Mouse (Mus musculus): ENCODE results near the gene Galnt17. TPM values are rescaled to one million over a fixed set of nuclear protein-coding genes. Genes with fewer than 3 reads are reported as not detected.

The Galnt17 gene
- polyA plus RNA-seq, 1 experiment from 2014 or later, result 1.5 TPM

- no peak for DNase-seq (ENCODE audit: low spot score)
- Histone ChIP-seq H3K4me3 (ENCODE audit: low read depth, low read length) (no peak overlapping the region), H3K9me3 (ENCODE audit: control insufficient read depth, low read length) (no peaks in the 10 kb centered on the region), H3K27me3 (ENCODE audit: control insufficient read depth, insufficient read depth, low read length) (no peaks in the 10 kb centered on the region), H3K4me1 (ENCODE audit: control insufficient read depth, insufficient read depth, low read length) (no peaks in the 10 kb centered on the region), H3K4me2 (ENCODE audit: low read depth) (no peak overlapping the region), H3K27ac (ENCODE audit: low read depth, low read length) (no peak overlapping the region), H3K9ac (ENCODE audit: low read length) (no peak overlapping the region), H3K36me3 (ENCODE audit: control insufficient read depth, insufficient read depth, low read length) (no peaks in the 10 kb centered on the region)
- no peak for ATAC-seq (ENCODE audit: insufficient read depth, low FRiP score, low TSS enrichment)
- WGBS, result 85% methylated on average over 11 of the region's 11 CpGs
These were observed 77.2 kb downstream of the Galnt17 start for GRCm38 (mm10) chr5:131231060-131231459.

GRCm38 (mm10) chr5:131229744-131230143 is 78.6 kb downstream of the Galnt17 start:
- ATAC-seq (ENCODE audit: insufficient read depth, low FRiP score, low TSS enrichment) (no peak), DNase-seq (ENCODE audit: low spot score) (no peak)
- Histone ChIP-seq H3K27ac (ENCODE audit: low read depth, low read length) (no peak overlapping the region), H3K4me3 (ENCODE audit: low read depth, low read length) (no peak overlapping the region), H3K4me1 (ENCODE audit: control insufficient read depth, insufficient read depth, low read length) (no peaks in the 10 kb centered on the region), H3K27me3 (ENCODE audit: control insufficient read depth, insufficient read depth, low read length) (no peaks in the 10 kb centered on the region), H3K9ac (ENCODE audit: low read length) (no peak overlapping the region), H3K4me2 (ENCODE audit: low read depth) (no peak overlapping the region), H3K36me3 (ENCODE audit: control insufficient read depth, insufficient read depth, low read length) (no peaks in the 10 kb centered on the region), H3K9me3 (ENCODE audit: control insufficient read depth, low read length) (no peaks in the 10 kb centered on the region)
- 87% methylated on average over 10 of the region's 10 CpGs for WGBS

DNA sequence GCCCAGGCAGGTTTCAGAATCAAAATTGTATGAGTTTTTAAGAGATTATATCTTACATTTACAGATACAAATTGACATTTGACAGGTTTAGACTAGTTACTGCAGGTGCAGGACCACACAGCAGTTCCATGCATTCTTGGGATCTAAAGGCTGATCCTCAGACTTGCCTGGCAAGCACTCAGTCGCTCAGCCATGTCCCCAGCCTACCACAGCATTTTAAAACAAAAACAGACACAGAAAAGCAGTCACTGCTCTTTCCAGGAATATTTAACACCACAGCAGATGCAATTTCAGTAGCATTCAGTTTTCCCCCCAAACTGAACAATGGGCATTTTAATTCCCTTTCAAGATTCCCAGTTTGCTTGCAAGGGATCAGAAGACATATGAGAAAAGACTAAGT is 84.9 kb downstream of the Galnt17 start:
- no peaks in the 10 kb centered on the region for H3K27me3 ChIP-seq (ENCODE audit: control insufficient read depth, insufficient read depth, low read length)
- WGBS, result 72% methylated on average over 1 of the region's 1 CpGs
- no peaks in the 10 kb centered on the region for H3K9me3 ChIP-seq (ENCODE audit: control insufficient read depth, low read length)
- DNase-seq (ENCODE audit: low spot score), result no peak
- no peaks in the 10 kb centered on the region for H3K36me3 ChIP-seq (ENCODE audit: control insufficient read depth, insufficient read depth, low read length)
- no peak for ATAC-seq (ENCODE audit: insufficient read depth, low FRiP score, low TSS enrichment)
- H3K9ac ChIP-seq (ENCODE audit: low read length), result no peak overlapping the region
- no peaks in the 10 kb centered on the region for H3K4me1 ChIP-seq (ENCODE audit: control insufficient read depth, insufficient read depth, low read length)
- H3K4me3 ChIP-seq (ENCODE audit: low read depth, low read length), result no peak overlapping the region
- H3K4me2 ChIP-seq (ENCODE audit: low read depth), result no peak overlapping the region
- H3K27ac ChIP-seq (ENCODE audit: low read depth, low read length), result no peak overlapping the region

- DNase-seq (ENCODE audit: low spot score) (no peak), ATAC-seq (ENCODE audit: insufficient read depth, low FRiP score, low TSS enrichment) (no peak)
- H3K36me3 ChIP-seq (ENCODE audit: control insufficient read depth, insufficient read depth, low read length), result no peaks in the 10 kb centered on the region
- no peak overlapping the region for H3K27ac ChIP-seq (ENCODE audit: low read depth, low read length)
- no peak overlapping the region for H3K4me2 ChIP-seq (ENCODE audit: low read depth)
- no peaks in the 10 kb centered on the region for H3K4me1 ChIP-seq (ENCODE audit: control insufficient read depth, insufficient read depth, low read length)
- no peak overlapping the region for H3K4me3 ChIP-seq (ENCODE audit: low read depth, low read length)
- no peaks in the 10 kb centered on the region for H3K27me3 ChIP-seq (ENCODE audit: control insufficient read depth, insufficient read depth, low read length)
- no peak overlapping the region for H3K9ac ChIP-seq (ENCODE audit: low read length)
- H3K9me3 ChIP-seq (ENCODE audit: control insufficient read depth, low read length), result no peaks in the 10 kb centered on the region
- 92% methylated on average over 10 of the region's 10 CpGs for WGBS
These were observed 85.6 kb downstream of the Galnt17 start for GRCm38 (mm10) chr5:131222498-131223244.

- WGBS, result 80% methylated on average over 3 of the region's 3 CpGs
- no peaks in the 10 kb centered on the region for H3K36me3 ChIP-seq (ENCODE audit: control insufficient read depth, insufficient read depth, low read length)
- no peak overlapping the region for H3K9ac ChIP-seq (ENCODE audit: low read length)
- no peak overlapping the region for H3K27ac ChIP-seq (ENCODE audit: low read depth, low read length)
- no peak for DNase-seq (ENCODE audit: low spot score)
- no peaks in the 10 kb centered on the region for H3K9me3 ChIP-seq (ENCODE audit: control insufficient read depth, low read length)
- no peak overlapping the region for H3K4me3 ChIP-seq (ENCODE audit: low read depth, low read length)
- ATAC-seq (ENCODE audit: insufficient read depth, low FRiP score, low TSS enrichment), result no peak
- no peaks in the 10 kb centered on the region for H3K27me3 ChIP-seq (ENCODE audit: control insufficient read depth, insufficient read depth, low read length)
- no peaks in the 10 kb centered on the region for H3K4me1 ChIP-seq (ENCODE audit: control insufficient read depth, insufficient read depth, low read length)
- no peak overlapping the region for H3K4me2 ChIP-seq (ENCODE audit: low read depth)
These were observed 90.1 kb downstream of the Galnt17 start for GRCm38 (mm10) chr5:131218221-131218620.

GRCm38 (mm10) chr5:131211618-131212017 is 96.7 kb downstream of the Galnt17 start:
- H3K27ac ChIP-seq (ENCODE audit: low read depth, low read length), result no peak overlapping the region
- H3K9me3 ChIP-seq (ENCODE audit: control insufficient read depth, low read length), result no peaks in the 10 kb centered on the region
- H3K4me3 ChIP-seq (ENCODE audit: low read depth, low read length), result no peak overlapping the region
- ATAC-seq (ENCODE audit: insufficient read depth, low FRiP score, low TSS enrichment) (no peak), DNase-seq (ENCODE audit: low spot score) (no peak)
- H3K4me1 ChIP-seq (ENCODE audit: control insufficient read depth, insufficient read depth, low read length), result no peaks in the 10 kb centered on the region
- no peaks in the 10 kb centered on the region for H3K36me3 ChIP-seq (ENCODE audit: control insufficient read depth, insufficient read depth, low read length)
- no peaks in the 10 kb centered on the region for H3K27me3 ChIP-seq (ENCODE audit: control insufficient read depth, insufficient read depth, low read length)
- H3K4me2 ChIP-seq (ENCODE audit: low read depth), result no peak overlapping the region
- 68% methylated on average over 3 of the region's 3 CpGs for WGBS
- H3K9ac ChIP-seq (ENCODE audit: low read length), result no peak overlapping the region

DNA sequence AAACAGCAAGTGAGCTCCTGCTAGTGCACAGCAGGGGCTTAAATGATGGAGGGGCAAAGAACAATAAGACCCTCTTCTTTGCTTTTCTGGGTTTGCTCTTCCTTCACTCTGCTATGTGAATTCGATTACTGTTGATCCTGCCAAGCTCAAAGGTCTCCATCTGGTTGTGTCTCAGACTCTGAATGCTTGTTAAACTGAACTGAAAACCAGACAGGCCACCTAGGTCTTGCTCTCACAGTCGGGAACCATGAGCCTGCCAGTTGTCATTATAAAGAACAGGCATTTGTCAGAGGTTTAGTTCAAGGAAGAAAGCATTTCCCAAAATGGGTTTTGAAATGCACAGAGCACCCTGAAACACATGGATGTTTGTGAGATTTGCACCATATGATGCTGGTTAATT is 107.2 kb downstream of the Galnt17 start:
- Histone ChIP-seq H3K4me3 (ENCODE audit: low read depth, low read length) (no peak overlapping the region), H3K36me3 (ENCODE audit: control insufficient read depth, insufficient read depth, low read length) (no peaks in the 10 kb centered on the region), H3K27ac (ENCODE audit: low read depth, low read length) (no peak overlapping the region), H3K4me1 (ENCODE audit: control insufficient read depth, insufficient read depth, low read length) (no peaks in the 10 kb centered on the region), H3K9me3 (ENCODE audit: control insufficient read depth, low read length) (no peaks in the 10 kb centered on the region), H3K9ac (ENCODE audit: low read length) (no peak overlapping the region), H3K27me3 (ENCODE audit: control insufficient read depth, insufficient read depth, low read length) (no peaks in the 10 kb centered on the region), H3K4me2 (ENCODE audit: low read depth) (no peak overlapping the region)
- ATAC-seq (ENCODE audit: insufficient read depth, low FRiP score, low TSS enrichment) (no peak), DNase-seq (ENCODE audit: low spot score) (no peak)
- WGBS, result 63% methylated on average over 2 of the region's 2 CpGs

DNA sequence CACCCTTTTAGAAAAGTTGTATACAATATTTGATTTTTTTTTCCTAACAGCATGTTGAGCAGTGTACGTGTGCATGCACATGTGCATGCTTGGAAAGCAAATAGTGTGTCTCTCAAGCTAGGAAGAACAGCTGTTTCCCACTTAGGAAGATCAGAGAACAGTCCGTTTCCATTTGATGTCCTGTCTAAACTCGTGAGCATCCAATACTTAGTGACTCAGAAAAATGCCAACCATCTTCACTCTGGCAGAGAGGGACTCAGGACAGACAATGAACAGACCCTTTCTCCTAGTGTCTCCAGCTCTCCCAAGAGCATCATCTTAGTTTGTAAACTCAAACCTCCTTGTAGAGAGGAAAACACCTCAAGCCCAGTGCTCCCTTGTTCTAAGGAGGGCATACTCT is 116.0 kb downstream of the Galnt17 start:
- ATAC-seq (ENCODE audit: insufficient read depth, low FRiP score, low TSS enrichment) (no peak), DNase-seq (ENCODE audit: low spot score) (no peak)
- no peaks in the 10 kb centered on the region for H3K36me3 ChIP-seq (ENCODE audit: control insufficient read depth, insufficient read depth, low read length)
- H3K27me3 ChIP-seq (ENCODE audit: control insufficient read depth, insufficient read depth, low read length), result no peaks in the 10 kb centered on the region
- no peak overlapping the region for H3K9ac ChIP-seq (ENCODE audit: low read length)
- H3K4me1 ChIP-seq (ENCODE audit: control insufficient read depth, insufficient read depth, low read length), result no peaks in the 10 kb centered on the region
- no peak overlapping the region for H3K4me3 ChIP-seq (ENCODE audit: low read depth, low read length)
- 90% methylated on average over 3 of the region's 3 CpGs for WGBS
- H3K4me2 ChIP-seq (ENCODE audit: low read depth), result no peak overlapping the region
- H3K9me3 ChIP-seq (ENCODE audit: control insufficient read depth, low read length), result no peaks in the 10 kb centered on the region; the same call in 1 of the 2 replicates
- no peak overlapping the region for H3K27ac ChIP-seq (ENCODE audit: low read depth, low read length)

DNA sequence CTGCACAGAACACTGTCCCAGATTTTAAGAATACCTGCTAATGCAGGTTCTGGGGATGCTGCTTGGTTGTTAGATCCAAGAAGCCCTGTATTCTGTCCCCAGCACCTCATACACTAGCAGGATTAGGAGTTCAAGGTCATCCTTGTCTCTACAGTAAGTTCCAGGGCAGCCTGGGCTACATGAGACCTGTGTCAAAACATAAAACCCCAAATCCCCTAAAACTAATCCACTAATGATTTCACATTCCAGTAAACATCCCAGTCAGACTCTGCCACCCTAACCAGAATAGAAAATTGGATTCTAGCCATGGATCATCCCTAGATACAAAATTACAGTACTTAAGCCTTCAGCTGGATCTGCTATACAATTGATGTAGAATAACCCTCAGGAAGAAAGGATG is 123.7 kb downstream of the Galnt17 start:
- no peaks in the 10 kb centered on the region for H3K36me3 ChIP-seq (ENCODE audit: control insufficient read depth, insufficient read depth, low read length)
- H3K4me1 ChIP-seq (ENCODE audit: control insufficient read depth, insufficient read depth, low read length), result no peaks in the 10 kb centered on the region
- DNase-seq (ENCODE audit: low spot score) (no peak), ATAC-seq (ENCODE audit: insufficient read depth, low FRiP score, low TSS enrichment) (no peak)
- H3K27me3 ChIP-seq (ENCODE audit: control insufficient read depth, insufficient read depth, low read length), result no peaks in the 10 kb centered on the region
- no peak overlapping the region for H3K27ac ChIP-seq (ENCODE audit: low read depth, low read length)
- no peak overlapping the region for H3K9ac ChIP-seq (ENCODE audit: low read length)
- H3K4me2 ChIP-seq (ENCODE audit: low read depth), result no peak overlapping the region
- no peaks in the 10 kb centered on the region for H3K9me3 ChIP-seq (ENCODE audit: control insufficient read depth, low read length)
- H3K4me3 ChIP-seq (ENCODE audit: low read depth, low read length), result no peak overlapping the region
